Mouse (Mus musculus) urinary bladder, postnatal 36 days (tissue): Measurements from ENCODE around the gene Ldlrad3.
A peak's percentile ranks its signal among the peaks of the same experiment; 100 is the strongest.

Source experiments
- DNase-seq, 2 experiments: peaks; one replicate each; pipeline ENCODE4 v3.0.0; 2022; ENCODE audit warnings: low spot score in 2 of 2, mixed read lengths in 1 of 2

Gene Ldlrad3

DNA sequence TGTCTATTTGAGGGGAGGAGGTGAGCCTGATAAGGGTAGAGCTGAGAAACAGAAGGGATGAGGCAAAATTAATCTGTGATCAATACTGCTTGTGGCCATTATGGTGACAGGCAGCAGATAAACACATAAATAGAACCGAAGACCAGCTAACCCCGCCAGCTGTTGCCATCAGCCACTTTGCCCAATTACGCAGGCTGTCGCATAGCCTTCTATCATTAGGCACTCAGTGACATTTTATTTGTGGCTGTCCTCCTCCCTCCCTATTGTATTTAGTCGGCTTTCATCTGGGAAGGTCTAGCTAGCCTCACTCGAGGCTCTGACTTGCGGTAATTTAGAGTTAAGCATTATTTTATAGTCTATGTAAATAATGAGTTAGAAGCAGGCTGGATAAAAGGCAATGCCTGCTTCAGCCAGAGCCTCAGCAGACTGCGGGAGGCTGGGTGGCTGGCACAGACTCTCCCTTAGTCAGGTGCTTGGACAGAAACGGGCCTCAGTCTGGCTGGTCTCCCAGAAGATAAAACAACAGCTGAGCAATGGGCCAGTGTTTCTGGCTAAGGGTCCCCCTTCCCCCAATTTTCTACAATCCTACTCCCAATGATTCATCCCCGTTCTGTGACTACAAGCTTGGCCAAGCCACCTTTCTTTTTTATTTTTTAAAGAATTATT lies 147.8 kb downstream of the Ldlrad3 start:
- DNase-seq = peak in 1 of 2 experiments; percentile 54

DNA sequence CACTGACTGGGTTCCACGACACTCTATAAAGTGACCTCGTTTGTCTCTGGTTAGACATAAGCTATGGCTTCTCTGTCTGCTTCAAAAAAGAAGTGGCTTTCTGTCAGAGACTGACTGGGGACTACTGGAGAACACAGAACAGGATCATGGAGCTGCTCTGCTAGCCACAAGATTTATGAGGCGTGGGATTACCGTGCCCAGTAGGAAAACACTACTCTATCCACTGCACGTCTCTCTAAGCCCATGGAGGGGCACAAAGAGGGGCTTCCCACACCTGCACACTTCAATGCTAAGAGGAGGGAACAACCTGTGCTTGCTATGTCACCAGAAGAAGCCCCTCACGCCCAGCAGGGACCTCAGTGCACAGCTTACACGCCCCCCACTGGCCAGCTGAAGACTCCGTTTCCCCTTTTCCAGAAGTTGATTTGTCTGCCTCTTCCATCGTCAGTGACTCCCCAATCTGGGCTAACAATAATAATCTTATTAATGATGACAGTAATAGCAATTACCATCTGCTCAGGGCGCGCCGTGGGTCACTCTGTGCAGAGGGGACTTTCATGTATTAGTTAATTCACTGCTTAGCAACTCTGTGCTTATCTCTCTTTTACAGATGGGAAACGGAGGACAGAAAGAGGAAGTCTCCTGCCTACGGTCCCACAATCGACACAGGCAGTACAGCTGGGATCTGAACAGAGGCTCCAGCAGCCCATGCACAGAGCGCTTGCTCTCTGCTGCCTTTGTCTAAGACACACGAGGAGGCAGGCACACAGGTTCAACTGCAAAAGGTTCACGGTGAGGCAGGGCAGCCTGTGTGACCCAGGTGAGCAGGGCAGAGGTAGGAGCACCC lies 149.3 kb downstream of the Ldlrad3 start:
- no peak for DNase-seq

DNA sequence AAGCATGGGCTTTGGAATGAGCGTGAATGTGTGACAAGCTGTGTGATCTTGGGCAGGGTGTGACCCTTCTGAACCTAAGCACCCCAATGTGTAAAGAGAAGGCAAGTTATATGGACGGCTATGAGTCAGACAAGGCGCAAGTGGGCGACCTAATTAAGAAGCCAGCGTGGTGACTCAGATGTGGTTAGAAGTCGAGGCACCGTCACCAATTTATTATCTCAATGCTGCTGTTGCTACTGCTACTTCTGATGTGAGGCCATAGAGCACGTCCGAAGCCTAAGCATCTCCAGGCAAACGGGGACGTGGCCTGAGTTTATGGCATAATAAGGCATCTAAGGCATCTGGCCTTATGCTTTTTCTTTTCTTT lies 151.7 kb downstream of the Ldlrad3 start:
- DNase-seq = no peak

DNA sequence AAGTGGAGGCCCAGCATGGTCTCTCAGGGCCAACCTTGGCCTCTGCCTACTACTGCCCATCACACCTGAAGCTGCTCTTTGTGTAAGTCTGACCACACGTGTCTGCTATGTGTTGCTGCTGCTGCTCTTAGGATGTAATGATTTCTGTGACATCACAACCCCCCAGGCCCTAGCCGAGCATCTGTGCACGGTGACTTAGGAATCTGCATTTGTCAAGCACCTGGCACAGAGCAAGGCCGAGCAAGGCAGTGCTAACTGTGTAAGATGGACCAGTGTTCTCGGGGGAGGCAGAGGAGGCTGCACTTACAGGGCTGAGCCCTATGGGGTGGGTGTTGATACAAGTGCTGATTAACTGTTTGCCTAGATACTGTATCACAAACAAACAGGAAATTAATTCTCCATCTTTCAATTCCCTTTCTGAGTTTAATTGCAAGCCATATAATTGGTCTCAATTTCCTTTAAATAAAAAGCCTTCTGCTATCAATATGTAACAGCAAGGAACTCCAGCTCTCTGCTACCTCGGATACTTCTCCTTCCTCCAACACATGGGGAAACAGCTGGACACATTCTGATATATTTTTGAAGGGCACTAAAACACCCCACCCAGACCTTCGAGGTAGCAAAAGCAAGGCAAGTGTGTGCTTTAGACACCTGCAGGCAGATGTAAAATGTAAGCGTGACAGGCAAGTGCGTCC lies 152.2 kb downstream of the Ldlrad3 start:
- DNase-seq = no peak

DNA sequence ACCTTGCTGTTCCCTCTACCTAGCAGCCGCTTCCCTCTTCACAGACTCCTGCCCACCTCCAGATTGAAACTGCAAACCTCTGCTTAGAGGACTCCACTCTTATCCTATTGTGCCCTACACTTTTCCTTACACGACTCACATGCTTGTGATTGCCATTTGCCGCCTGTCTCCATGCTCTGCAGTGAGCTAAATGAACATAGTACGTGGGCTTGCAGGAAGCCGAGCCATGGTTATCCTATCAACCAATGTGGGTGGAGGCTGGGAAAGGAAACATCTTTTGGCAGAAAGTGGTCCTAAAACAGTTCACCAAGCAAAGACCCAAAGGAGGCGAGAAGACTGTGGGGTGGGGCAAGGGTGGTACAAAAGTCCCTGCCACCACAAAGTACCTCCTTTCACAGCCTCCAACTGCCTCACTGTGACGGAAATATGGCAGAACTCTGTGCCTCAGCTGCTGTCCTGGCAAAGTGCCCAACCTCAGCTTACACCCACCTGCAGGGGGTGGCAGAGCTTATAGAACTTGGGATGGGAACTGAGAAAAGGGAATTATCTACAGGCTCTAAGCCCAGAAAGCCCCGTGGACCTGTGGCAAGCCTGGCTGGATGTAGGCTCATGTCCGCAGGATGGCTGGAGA lies 153.4 kb downstream of the Ldlrad3 start:
- DNase-seq = no peak

DNA sequence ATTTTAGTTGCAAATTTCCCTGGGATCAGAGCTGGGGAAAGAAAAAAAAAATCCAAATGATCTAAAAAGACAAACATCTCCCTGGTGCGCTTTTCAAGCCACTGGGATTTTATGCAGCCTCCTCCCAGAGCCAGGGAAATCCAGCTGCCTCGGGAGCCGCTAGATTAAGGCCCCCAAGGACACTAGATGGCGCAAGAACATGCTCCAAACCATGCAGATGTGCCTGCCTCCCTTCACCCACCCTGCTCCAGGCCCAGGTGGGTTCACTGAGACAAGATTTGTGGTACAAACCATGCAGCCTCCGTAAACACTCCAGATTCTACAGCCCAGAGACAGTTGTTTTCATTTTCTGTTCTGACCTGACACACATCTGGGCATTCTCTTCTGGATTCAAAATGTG lies 155.5 kb downstream of the Ldlrad3 start:
- peak; percentile 36 to 45 for DNase-seq

DNA sequence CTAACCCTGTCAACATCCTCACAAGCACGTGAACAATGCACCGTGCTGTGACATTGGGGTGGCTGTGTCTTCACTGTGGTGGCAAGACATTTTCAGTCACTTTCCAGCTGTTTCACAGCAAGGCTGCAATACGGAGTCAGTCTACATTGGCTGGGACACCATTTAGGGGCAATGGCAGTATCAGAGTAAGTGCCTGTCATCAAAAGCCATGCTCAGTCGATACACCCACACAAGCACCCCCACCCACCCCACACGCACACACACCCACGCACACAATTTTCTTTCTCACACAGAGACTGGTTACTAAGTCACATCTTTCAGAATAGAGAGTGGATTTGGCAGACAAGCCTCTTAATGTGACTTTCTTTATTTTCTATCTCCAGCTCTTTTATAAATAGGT lies 156.0 kb downstream of the Ldlrad3 start:
- no peak for DNase-seq

DNA sequence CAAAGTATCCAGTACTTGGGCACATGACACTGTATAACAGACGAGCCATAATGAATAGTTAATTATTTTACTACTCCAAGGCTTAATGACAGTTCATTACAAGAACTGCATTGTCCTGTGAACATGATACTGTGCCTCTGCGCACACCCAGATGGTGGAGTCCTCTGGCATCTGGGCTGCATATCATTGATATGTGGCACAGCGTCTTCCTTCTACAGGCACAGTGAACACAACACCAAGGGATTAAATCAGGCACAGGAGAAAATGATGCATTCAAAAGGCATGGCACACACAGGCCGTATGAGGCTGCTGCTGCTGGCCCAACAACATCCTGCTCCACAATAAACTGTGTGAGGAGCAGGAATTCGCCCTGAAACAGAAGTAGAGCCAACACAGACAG lies 156.5 kb downstream of the Ldlrad3 start:
- DNase-seq = no peak

DNA sequence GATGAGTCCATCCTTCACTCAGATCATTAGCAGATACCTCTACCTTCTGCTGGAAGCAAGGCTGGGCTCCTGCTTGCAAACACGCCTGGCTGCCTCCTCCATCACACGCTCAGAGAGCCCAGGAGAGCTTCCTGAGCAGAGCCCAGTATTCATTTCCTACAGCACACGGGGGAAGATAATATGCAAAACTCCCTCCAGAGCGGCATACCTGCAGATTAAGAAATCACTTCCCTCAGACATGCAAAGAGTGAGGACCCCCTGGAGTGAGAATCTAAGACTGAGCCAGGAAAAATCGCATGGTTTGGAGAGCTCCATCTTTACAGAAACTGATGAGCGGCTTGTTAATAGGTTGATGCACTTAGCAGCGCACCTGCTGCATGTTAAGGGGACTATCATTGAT lies 158.9 kb downstream of the Ldlrad3 start:
- no peak for DNase-seq

DNA sequence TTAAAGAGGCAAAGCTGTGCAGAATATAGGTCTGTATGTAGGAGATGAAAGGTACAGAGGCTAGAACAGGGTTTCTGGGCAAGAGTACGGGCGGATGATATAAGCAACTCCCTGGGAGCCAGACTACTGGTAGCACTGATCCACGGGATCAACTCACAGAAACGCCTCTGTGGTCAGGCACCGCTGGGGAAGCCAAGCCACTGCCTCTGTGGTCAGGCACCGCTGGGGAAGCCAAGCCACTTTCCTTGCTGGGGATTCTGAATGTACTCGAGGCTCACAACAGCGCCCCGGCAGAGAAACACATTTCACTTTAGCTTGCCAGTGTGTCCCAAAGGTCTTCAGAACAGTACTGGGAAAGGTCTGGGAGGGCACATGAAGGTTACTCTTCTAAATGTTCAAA lies 160.0 kb downstream of the Ldlrad3 start:
- DNase-seq = no peak

DNA sequence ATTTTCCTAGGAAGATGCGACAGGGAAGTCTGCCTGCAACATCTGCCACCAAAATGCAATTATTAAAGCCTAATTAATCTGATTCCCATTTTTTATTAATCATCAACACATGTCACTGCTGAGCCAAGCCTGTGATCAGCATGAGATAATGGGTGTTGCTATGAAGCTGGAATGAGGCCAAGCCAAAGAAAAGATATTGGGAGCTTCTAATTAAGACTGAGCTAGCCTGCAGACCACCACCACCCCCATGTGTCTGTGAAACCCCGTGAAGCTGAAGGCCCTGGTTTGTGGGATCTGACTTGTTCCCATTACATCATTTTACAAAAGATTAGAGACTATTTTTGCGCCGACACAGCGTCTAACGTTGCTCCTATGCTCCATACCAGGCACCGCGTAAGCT lies 161.7 kb downstream of the Ldlrad3 start:
- DNase-seq = no peak

DNA sequence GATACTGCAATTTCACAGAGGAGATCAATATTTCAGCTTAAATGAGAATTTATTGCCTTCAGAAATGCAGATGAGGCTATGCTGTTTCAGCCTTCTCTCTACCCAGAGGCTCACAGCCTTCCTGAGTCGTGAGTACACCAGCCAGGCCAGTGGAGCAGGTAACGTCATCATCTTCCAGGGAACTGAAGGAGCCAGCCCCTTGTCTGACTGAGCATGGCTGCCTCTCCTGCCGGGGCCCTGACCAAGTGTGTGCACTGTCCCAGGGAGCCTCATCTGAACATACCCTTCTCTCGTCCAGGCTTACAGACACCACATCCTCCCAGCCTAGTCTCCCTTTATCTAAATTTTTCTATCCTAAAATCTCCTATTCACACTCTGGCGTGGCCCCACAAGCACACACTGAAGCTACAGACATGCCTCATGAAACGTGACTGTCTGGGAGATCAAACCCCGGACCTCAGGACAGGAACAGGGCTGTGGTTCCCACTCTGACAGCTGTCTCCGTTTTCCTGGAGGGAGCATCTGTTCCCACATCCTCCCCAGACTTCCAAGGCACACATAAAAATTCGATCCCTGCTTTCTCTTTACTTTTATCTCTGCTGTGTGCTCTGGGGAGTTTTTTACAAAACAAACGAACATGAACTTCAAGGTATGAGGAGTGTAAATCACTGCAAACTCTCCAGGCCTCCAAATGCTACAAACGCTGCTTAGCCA lies 164.7 kb downstream of the Ldlrad3 start:
- DNase-seq = no peak

DNA sequence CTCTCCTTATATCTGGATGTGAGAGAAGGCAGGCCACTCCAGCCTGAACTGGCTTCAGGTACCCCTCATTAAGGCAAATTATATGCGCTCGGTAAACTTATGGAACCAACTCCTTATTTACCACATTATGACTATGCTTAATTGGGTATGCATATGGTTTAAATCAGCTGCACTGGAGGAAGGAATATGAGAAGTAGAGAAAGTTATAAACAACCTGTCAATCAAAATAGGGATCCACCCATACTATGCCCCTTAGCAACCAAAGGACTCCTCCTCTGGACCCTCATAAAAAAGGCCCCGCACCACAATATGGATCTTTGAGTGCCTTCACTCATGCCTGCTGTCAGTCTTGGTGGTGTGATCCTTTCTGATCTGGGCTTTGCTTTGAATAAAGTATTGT lies 165.6 kb downstream of the Ldlrad3 start:
- DNase-seq = no peak

DNA sequence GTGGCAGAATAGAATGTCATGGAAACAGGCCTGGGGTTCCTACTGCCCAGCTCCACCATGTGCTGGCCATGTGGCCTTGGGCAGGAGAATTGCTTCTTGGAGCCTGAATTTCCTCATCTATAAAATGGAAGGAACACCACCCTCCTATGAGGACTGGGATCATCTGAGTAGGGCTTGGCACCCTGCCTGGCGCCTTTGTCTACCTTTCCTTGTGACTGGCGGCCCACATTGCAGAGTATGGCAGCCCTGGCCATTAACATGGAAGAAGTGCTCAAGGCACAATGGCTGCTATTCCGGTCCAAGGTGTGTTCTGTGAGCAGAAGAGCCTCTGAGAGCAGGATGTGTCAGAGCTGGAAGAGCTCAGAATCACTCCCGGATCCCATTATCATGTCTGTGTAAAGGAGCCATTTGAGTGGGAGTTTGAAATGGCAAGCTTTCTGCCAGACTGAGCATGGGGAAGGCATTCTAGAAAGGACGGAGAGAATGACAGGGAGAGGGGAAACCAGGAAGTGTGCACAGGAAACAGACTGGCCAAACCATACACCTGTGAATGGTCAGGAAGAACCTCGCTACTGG lies 171.6 kb downstream of the Ldlrad3 start:
- no peak for DNase-seq

DNA sequence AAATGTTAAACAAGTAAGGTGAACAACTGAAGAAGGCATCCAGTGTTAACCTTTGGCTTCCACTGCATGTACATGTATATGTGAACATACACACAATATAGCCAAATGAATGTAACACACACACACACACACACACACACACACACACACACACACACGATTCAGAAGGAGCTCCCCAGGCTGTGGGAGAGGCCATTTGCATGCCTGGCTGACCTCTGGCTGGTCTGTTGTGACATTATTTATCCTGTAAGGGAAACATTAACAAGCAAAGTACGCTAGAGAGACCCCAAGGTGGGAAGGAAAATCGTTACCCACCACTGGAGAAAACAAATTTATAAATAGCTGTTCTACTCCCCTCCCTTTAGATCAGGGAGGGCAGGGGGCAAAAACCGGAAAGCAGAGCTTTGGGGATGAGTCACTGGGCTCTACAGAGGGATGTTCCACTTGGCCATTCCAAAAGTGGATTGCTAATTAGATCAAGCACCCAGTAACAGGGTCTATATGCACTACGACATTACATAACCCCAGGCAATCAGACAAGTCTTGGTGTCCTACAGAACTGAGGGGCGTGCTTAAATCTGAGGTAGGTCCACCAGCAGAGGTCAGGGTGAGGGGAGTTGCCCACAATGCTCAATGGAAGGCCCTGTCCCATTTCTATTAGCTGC lies 174.7 kb downstream of the Ldlrad3 start:
- no peak for DNase-seq

DNA sequence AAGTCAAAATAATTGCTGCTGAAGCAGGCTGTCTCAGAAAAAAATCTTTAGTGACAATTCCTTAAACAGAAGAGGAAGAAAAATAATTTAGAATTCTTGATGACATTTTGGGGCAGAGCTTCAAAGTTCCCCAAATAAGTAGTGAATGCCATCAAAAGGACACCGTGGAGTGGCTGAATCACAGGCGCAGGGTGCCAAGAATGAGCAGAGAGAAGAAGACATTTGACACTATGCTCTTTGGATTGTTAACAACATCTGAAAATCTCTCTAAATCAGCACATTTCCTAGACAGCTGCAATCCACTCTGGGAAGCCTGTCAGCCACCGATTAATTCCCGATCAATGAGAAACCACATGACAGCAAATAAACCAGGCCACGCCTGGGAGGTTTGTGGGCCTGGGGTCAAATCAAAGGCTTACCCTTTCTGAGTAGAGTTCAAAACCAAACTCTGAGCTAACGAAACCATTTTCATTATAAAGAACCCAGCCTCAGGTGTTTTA lies 176.4 kb downstream of the Ldlrad3 start:
- no peak for DNase-seq

DNA sequence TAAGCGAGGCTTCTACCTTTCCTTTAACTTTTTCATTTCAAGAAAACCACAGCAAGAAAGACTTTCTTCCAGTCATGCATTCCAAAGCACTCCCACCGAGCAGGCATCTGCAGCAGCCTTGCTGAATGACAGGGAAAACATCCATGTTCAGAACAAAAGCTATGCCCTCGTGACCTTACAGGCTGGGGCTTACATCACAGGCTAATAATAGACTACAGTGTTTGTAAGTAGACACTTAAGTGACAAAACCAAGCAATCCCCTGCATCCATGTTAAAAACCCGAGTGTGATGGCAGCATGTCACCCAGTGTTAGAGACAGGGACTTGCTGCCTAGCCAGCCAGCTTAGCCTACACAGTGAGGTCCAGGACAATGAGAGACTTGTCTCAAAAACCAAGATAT lies 180.0 kb downstream of the Ldlrad3 start:
- no peak for DNase-seq

DNA sequence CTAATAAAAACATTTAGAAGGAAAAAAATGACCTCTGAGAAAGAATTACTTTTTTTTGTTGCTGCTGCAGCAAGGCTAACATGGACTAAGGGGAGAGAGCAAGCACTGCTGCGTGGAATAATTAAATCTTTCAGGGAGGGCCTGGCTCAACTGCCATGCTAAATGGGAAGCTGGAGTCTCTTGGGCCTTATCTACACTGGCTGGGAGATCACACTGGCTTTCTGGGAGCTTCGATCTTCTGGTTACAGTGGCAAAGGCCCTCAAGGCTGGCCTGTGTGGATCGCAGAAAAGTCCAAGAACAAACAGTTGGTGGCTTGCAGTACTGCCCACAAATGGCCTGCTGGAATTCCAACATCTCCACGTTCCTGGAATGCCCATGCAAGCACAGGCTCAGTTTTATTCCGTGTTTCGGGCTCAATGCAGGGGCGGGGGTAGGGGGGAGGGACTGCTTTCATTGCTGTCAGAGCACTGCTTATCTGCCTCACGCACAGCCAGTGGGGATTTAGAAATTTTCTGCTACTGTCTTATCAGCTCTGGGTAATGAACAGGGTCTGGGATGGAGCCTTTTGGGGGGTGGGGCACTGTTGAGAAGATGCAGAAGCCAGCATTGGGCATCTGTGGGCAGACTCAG lies 180.7 kb downstream of the Ldlrad3 start:
- DNase-seq = no peak

DNA sequence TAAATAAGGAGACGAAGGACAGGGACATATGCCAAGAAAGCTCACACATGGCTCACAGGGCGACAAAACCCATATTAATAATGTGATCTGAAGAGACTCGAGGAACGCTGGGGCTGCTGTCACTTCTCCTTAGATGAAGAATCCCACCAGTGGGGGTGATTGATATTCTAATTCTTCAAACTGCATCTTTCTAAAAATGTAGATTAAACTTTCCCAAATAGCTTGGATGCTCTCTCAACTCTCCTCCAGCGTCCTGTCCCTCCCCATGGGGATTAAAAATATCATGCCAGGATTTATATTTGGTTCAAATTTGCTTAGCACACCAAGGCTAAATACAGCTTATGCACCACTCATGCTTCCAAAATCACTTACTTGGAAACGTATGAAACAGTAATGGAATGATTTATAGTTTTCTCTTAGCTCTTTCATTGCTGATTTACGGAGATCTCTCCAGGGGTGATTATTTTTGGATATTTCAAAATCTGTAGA lies 182.4 kb downstream of the Ldlrad3 start:
- DNase-seq = no peak
